Mouse (Mus musculus) E14TG2a.4 (cell line): ENCODE results near the gene Mdm2.

Source experiments
- CTCF ChIP-seq: conservative IDR thresholded peaks from 2 replicates; pipeline ENCODE4 v1.5.1; 2014; ENCODE audit warnings: low read length
- NANOG ChIP-seq: IDR thresholded peaks from 2 replicates; pipeline ENCODE4 v1.6.1; 2014; ENCODE audit warnings: borderline replicate concordance, low read length, mixed read lengths
- POU5F1 ChIP-seq: IDR thresholded peaks from 2 replicates; pipeline ENCODE4 v1.6.1; 2014; ENCODE audit warnings: low read length, borderline replicate concordance

GRCm38 (mm10) chr10:117640595-117641078, 69.9 kb downstream of the Mdm2 start:
- TF ChIP-seq CTCF, result no peak
- TF ChIP-seq NANOG, result no peak
- no peak for TF ChIP-seq POU5F1
